Mouse (Mus musculus) neutrophil, adult 59 days (primary cell): Measurements from ENCODE around the gene Vmn1r159. TPM values are rescaled to one million over a fixed set of nuclear protein-coding genes. Genes with fewer than 3 reads are reported as not detected.

Source experiments
- total RNA-seq, 2 experiments: library from RNA; stranded (reverse); gene quantifications; 1 replicate in 1 of 2; 2 replicates in 1 of 2; pipeline ENCODE4 v1.2.4; 2023

The Vmn1r159 gene
- not detected for total RNA-seq

DNA sequence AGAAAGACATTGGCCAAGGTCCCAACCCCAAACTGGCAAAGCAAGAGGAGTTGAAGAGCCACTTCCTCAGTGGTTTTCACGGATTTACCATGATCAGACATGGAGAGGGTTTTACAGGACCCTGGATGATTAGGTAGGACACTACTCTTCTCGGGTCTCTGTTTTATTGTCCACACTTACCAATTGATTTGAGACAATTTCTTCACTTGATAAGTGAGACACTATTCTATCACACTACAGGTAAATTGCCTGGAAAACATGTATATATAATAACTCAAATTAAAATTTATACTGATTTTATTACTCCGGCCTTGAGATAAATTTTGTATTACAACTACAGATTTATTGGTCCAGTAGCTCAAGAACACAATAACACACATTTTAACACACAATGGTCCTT, at the start of gene Vmn1r159:
Vmn1r159 (minus strand) TSS at position 101 of the 400 bp plus-strand sequence.

GRCm38 (mm10) chr7:22870924-22871323, 27.5 kb upstream of the Vmn1r159 start, which contains the start of gene Vmn1r160:
Vmn1r160 (plus strand) TSS chr7:22871224.

Other genes starting within 250 kb of the Vmn1r159 start
- not detected for gene Vmn1r155, start 185.6 kb downstream of the Vmn1r159 start, total RNA-seq
- gene Gm8693, start 151.3 kb downstream of the Vmn1r159 start, total RNA-seq = not detected
- gene Gm4567, start 123.9 kb downstream of the Vmn1r159 start, total RNA-seq = not detected
- not detected for gene Vmn1r157, start 81.9 kb downstream of the Vmn1r159 start, total RNA-seq
- gene Vmn1r158, start 52.8 kb downstream of the Vmn1r159 start, total RNA-seq = not detected
- gene Vmn1r160, start 27.6 kb upstream of the Vmn1r159 start, total RNA-seq = not detected
- not detected for gene Gm4214, start 141.1 kb upstream of the Vmn1r159 start, total RNA-seq
- gene Gm4216, start 176.3 kb upstream of the Vmn1r159 start, total RNA-seq = not detected
- gene Vmn1r163, start 211.9 kb upstream of the Vmn1r159 start, total RNA-seq = not detected
- not detected for gene Gm8720, start 223.9 kb upstream of the Vmn1r159 start, total RNA-seq